Mouse (Mus musculus): ENCODE measurements around the gene Nup214.

Nup214 gene

GRCm38 (mm10) chr2:32102944-32103343, 128.7 kb downstream of the Nup214 start:
- 70% methylated on average over 5 of the region's 5 CpGs for WGBS

GRCm38 (mm10) chr2:32103557-32103956, 129.3 kb downstream of the Nup214 start:
- WGBS: 54% methylated on average over 7 of the region's 7 CpGs
